Mouse (Mus musculus) MEL (cell line): ENCODE measurements around the gene Xpa.

Experiments
- CTCF ChIP-seq, 3 experiments: IDR thresholded peaks in 2 of 3; conservative IDR thresholded peaks in 1 of 3; 2 replicates each; pipeline ENCODE4 v1.5.1; 2011 to 2012; ENCODE audit warnings: low read length in 3 of 3, low read depth in 2 of 3, mild to moderate bottlenecking in 2 of 3, improper control_type of control experiment in 1 of 3, inconsistent platforms in 1 of 3, mixed read lengths in 1 of 3, moderate library complexity in 1 of 3; ENCODE audit not compliant: control insufficient read depth in 1 of 3, insufficient read depth in 1 of 3, poor library complexity in 1 of 3, severe bottlenecking in 1 of 3
- EP300 ChIP-seq, 2 experiments: IDR thresholded peaks; 2 replicates each; pipeline ENCODE4 v1.6.1; 2011; ENCODE audit warnings: improper control_type of control experiment in 2 of 2, low read length in 2 of 2, low read depth in 1 of 2, mild to moderate bottlenecking in 1 of 2
- GABPA ChIP-seq: IDR thresholded peaks from 2 replicates; pipeline ENCODE4 v1.6.1; 2012; ENCODE audit warnings: low read depth, mild to moderate bottlenecking, inconsistent platforms, low read length, improper control_type of control experiment, moderate library complexity
- MAZ ChIP-seq: IDR thresholded peaks from 2 replicates; pipeline ENCODE4 v1.6.1; 2012; ENCODE audit warnings: low read depth, mild to moderate bottlenecking, inconsistent platforms, low read length, improper control_type of control experiment
- MYC ChIP-seq: IDR thresholded peaks from 2 replicates; pipeline ENCODE4 v1.6.1; 2011; ENCODE audit warnings: low read depth, mild to moderate bottlenecking, low read length, improper control_type of control experiment, moderate library complexity
- RAD21 ChIP-seq: IDR thresholded peaks from 2 replicates; pipeline ENCODE4 v1.6.1; 2011; ENCODE audit warnings: mild to moderate bottlenecking, low read depth, low read length, improper control_type of control experiment
- RCOR1 ChIP-seq: IDR thresholded peaks from 2 replicates; pipeline ENCODE4 v1.6.1; 2012; ENCODE audit warnings: low read depth, mild to moderate bottlenecking, inconsistent platforms, low read length, improper control_type of control experiment
- SMC3 ChIP-seq: IDR thresholded peaks from 2 replicates; pipeline ENCODE4 v1.6.1; 2011; ENCODE audit warnings: low read depth, low read length, improper control_type of control experiment
- USF1 ChIP-seq: IDR thresholded peaks from 2 replicates; pipeline ENCODE4 v1.6.1; 2014; ENCODE audit warnings: low read depth, mild to moderate bottlenecking, inconsistent platforms, low read length, improper control_type of control experiment, moderate library complexity
- ZNF384 ChIP-seq: IDR thresholded peaks from 2 replicates; pipeline ENCODE4 v1.6.1; 2012; ENCODE audit warnings: low read depth, mild to moderate bottlenecking, inconsistent platforms, low read length, improper control_type of control experiment

GRCm38 (mm10) chr4:46177496-46177895, 18.6 kb downstream of the Xpa start:
- TF ChIP-seq CTCF (IDR thresholded peaks at IDR 0.05 in 2 of 3, conservative IDR thresholded peaks at IDR 0.05 in 1 of 3; ENCODE audit: control insufficient read depth in 1 of 3, insufficient read depth in 1 of 3, low read depth in 2 of 3, low read length in 3 of 3, poor library complexity in 1 of 3, severe bottlenecking in 1 of 3) = no peak
- no peak for TF ChIP-seq GABPA
- no peak for TF ChIP-seq MAZ
- no peak for TF ChIP-seq SMC3
- TF ChIP-seq RCOR1 = no peak
- no peak for TF ChIP-seq EP300 (IDR thresholded peaks at IDR 0.05; ENCODE audit: low read depth in 1 of 2, low read length in 2 of 2)
- TF ChIP-seq MYC = no peak
- TF ChIP-seq ZNF384 = no peak
- no peak for TF ChIP-seq USF1
- TF ChIP-seq RAD21 = no peak
